Mouse (Mus musculus): ENCODE results near the gene Slc29a1.

Gene Slc29a1

DNA sequence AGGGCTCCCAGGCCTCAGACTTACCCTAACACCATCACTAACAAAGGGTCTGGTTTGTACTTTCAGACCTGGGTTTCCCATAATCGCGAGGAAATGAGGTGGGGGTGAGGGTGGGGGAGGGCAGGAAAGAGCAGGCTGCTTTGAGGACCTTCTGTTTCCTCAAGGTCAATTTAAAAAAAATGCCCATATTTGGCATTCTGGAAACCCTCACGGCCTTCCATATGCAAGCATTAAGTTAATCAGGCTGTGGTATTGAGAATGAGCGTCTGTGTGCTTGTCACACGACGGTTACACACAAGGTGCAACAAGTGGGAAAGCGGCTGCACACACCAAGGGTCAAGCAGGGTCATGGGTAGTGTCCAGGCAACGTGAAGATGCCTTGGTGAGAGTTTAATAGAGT is 12.6 kb upstream of the Slc29a1 start:
- DNase-seq (ENCODE audit: low read depth, low spot score), result no peak

DNA sequence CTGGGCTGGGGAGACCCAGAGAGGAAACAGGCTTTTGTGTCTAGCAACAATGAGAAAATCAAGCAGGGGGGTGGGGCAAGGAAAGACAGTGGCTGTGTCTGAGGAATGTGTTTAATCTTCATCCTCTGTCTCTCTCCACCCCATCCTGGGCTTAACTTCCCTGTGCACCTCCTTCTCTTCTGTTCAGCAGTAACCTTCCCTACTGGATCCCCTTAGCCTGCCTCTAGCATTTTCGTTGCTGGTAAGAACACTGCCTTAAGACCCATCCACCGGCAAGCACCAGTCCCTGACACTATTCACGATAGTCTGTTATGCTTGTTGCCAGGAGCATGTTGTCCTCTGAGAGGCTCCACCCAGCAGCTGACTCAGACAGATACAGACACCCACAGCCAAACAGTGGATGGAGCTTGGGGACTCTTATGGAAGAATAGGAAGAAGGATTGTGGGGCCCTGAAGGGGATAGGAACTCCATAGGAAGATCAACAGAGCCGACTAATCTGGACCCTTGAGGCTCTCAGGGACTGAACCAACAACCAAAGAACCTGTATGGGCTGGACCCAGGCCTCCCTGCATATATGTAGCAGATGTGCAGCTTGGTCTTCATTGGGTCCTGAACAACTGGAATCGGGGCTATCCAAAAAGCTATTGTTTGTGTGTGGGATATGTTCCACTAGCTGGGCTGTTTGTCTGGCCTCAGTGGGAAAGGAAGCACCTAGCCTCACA is 10.9 kb upstream of the Slc29a1 start:
- DNase-seq (ENCODE audit: low read depth, low spot score), result peak; percentile 65

DNA sequence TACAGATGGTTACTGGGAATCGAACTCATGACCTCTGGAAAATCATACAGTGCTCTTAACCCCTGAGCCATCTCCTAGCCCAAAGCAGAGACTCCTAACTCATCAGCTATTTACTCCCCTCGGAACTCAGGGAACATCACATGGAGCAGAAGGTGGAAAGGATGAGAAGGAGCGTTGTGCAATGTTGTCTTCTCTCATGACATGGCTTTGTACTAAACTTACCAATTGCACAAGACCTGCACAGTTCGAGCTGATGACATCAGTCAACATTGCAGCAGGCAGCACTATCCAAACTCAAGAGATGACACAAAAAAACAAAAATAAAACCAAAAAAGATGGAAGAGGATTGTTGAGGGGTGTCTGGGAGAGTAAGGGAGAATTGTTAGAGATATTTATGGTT is 9.0 kb upstream of the Slc29a1 start:
- no peak for DNase-seq (ENCODE audit: low read depth, low spot score)

DNA sequence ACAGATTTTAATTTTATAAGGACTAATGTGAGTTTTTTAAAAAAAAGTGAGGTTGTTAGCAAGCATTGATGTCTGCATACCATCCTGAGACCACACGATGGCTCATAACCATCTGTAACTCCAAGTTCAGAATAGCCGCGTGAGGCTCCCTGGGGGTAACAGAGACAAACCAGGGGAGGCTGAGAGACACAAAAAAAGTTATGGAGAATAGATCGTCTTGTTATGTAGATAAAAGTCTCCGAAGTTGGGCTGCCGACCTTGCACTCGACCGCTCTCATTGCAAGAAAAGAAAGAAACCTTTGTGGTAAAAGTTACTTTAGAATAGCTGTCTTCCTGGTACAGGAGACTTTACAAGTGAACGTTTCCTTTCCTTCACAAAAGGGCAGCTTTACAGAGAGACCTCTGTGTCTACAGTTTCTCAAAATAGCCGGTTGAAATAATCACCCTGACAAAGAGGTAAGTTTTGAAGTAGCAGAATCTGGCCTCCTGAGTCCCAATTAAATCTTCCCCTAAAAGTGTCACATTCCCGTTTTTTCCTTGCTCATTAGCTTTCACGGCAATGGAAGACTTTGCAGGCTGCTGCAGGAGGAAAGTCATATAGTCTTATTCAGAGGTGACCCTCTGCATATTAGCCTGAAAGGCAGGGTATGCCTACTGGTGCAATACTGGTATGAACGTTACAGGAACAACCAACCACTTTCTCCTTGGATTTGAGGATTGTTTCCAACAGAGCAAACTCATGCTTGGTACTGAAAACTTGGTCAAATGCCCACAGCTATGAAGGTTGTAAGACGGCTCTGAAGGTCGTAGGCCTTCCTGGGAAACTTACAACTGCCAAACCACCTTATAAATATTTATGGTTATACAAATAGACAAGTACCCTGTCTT is 7.8 kb upstream of the Slc29a1 start:
- DNase-seq (ENCODE audit: low read depth, low spot score), result no peak

DNA sequence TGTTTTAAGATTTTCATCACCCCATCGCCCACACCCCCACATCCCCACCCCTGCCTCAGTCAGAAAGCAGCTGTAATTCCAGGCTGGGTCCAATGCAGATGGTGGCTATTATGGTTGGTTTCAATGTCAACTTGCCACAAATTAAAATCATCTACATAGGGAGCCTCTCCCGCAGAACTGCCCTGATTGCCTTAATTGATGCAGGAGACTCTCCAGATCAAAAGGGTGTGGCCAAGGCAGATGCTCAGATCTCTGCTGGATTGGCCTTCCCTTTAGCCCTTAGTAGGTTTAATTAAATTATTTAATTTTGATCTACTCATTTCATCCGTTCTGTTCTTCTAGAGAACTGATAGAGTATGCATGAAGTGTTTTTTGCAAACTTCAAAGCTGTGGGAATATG is 3.6 kb upstream of the Slc29a1 start:
- DNase-seq (ENCODE audit: low read depth, low spot score), result no peak

DNA sequence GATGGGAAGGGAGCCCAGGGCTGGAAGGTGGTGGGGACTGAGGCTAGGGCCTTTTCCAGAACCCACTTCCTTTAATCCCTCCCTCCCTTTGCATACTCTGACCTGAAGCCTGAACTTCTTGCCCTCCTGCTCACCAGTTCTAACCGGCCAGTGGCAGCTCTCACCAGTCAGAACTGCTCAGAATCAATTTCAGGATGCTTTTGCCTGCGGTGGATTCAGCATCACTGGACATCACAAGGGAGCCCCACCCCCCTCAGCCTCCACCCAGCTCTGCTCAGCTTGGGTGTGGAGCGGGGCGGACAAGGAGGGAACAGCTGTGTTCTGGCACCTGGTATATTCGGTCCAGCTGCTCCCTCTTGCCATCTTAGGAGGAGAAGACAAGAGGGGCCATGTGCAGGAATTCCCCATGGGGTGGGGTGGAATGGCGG is 2.5 kb upstream of the Slc29a1 start, which contains the start of gene Mymx:
Gene Mymx (minus strand): TSS at position 226 of the 428 bp plus-strand sequence.
- DNase-seq (ENCODE audit: low read depth, low spot score), result no peak

DNA sequence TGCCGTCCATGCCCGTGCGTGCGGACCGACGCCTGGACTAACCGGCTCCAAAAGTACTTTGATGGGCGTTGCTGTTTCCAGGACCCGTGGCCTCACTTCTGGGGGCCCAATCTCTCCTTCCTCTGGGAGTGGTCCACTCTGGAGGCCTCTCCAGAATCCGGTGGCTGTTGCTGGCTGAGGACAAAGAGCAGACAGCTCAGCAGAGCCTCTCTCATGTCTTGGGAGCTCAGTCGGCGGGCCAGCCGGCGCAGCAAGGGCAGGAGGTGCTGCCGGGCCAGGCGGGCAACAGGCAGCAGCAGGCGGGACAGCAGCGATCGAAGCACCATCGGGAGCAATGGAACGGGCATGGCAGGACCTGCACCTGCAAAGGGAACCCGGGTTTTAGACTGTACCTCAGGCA is 1.9 kb upstream of the Slc29a1 start:
- no peak for DNase-seq (ENCODE audit: low read depth, low spot score)

DNA sequence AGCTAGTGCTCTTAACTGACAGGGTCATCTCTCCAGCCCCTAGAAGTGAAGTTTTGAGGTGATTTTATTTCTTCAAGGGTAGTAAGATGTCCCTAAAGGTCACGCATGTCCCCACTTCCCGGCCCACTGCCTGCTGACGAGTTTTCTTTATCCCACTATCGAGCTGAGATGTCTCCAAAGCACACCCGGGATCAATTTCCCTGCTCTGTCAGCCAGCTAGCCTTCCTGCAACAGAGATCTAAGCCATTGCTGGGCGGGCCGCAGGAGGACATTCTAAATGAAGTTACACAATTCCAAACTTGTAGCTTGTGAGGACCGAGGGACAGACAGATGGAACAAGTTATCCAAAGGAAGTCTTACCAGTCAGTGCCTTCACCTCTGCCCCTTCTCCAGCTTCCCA is 861 bp upstream of the Slc29a1 start:
- DNase-seq (ENCODE audit: low read depth, low spot score), result no peak

DNA sequence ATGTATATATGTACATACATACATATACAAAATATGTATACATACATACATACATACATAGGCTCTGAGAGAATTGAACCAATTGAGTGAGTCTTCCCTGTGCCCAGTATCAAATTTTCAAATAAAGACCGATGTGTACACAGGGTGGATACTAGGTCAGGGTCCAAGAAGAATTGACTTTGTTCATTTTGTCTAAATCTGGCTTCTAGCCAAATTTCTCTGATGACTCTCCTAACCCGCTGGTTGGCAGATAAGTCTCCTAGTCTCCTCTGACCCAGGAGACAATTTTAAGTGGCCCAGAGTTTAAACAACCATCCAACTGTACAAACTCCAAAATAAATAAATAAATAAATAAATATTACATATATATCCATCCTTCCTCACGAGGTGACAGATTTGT is 515 bp downstream of the Slc29a1 start:
- DNase-seq (ENCODE audit: low read depth, low spot score), result no peak

DNA sequence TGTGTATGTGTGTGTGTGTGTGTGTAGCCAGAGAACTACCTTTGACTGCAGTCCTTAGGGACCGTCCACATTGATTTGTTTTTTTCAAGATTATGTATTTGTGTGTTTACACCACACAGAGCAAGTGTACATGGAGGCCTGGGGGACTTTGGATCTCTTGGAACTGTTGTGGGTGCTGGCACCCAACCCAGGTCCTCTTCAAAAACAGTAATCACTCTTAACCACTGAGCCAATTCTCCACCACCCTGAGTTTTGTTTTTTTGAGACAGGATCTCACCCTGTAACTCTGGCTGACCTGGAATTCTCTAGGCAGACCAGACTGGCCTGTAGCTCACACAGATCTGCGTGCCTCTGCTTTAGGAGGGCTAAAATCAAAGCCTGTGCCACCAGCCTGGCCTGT is 1.0 kb downstream of the Slc29a1 start:
- no peak for DNase-seq (ENCODE audit: low read depth, low spot score)

DNA sequence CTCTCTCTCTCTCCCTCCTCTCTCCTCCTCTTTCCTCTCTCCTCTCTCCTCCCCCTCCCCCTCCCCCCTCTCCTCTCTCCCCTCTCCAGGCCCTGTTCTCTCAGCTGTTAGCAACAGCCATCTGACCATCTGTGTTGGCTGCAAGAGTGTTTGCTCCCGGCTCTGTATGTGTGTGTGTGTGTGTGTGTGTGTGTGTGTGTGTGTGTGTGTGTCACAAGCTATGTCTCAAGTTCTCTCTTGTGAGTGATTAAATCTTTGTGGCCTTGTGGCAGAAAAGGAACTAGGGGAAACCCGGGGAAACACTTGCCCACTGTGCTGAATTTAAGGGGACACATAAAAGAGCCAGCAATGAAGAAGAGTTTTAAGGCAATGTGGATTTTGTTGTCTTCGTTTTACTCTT is 1.6 kb downstream of the Slc29a1 start:
- peak; percentile 51 for DNase-seq (ENCODE audit: low read depth, low spot score)

DNA sequence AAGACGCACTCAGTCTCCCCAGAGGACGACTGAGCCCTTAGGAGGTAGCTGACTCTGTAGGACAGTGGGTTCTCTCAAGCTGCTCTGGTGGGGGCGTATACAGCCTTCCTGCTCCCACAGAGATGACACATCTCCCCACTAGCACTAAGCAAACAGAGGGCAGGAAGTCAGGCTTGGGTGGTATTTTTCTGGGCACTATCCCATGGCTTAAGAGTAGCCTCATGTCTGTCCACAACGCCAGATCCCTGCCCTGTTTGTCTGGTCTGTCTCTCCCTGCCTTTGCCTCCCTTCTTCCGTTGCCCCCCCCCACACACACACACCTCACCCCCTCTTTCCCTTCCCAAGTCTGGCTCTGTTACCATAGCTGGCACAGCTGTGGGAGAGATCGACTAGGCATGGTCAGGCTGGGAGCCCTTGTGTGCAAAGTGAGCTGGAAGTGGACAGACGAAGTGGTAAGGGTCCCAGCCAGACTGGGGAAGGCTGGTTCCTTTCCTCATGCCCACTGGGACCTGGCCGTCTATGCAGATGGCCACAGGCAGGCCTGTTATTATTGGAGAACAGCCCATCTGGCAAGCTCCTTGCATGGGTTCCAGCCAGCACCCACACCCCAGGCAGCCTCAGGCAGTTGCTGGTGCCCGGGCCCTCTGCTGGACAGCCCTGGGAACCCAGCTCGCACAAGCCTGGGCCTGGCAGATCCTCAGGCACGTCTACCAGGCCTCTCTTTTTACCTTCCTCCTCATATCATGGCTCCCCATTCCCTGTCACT is 2.6 kb downstream of the Slc29a1 start:
- DNase-seq (ENCODE audit: low read depth, low spot score), result peak; percentile 94

DNA sequence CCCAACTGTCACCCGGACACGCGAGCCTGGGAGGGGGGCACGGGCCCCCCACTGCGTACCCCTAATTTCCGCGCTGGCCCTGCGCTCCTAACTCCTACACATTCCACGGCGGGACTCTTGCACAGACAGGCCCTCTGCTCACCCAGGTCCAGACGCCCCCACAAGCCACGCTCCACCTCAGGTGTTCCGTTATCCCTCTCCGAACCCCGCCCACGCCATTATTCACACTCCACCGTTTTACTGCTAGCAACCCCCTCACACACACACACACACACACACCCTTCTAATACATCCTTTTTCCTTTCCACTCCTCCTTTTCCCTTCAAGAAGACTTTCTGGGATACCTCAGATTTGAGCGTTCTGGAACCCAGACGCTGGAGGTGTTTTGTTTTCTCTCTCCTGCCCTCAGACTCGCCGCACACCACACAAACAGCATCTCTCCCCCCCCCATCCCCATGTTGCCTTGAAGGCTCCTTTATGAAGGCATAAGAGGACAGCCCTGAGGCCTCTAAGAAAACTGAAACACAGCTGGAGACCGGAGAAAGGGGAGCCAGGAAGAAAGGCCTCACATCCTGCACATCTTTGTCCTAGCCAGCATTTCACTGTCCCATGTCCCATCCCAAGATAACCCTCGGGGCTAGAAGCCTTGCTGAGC is 3.5 kb downstream of the Slc29a1 start:
- peak; percentile 48 for DNase-seq (ENCODE audit: low read depth, low spot score)

DNA sequence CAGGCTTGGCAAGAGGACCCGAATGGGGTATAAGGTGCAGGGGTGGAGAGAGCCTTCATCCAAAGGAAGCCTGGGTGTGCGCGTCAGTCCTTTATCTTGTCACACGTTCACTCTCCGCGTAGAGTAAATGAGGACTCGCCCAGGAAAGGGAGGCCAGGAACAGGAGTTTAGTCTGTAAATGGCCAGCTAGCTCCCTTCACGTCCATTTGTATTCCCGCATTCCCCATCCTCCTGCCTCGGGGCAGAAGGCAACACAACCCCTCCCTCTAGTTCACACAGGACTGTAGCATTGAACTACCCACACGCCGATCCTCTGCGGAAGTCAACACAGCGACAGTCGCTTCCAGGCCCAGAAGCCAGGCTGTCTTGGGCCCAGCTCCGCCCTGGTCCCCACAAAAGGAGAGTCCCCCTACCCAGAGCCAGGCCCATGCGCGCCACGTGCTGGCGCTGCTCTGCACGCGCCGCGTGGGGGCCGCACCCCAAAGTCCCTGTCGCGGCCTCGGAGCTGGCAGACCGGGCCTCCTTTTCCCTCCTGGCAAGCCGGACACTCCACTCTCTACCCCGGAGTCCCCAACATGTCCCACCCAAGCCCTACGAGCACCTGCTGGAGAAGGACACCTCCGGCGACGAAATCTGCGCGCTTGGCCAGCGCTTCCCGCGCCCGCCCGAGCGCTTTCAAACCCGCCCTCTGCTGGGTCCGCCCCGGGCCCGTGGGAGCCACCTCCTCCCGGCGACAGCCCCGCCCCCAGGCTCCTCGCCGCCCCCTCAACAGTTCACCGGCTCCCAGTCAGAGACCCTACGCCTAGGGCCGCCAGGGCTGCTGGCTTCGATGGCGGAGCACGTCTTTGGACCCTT is 4.3 kb downstream of the Slc29a1 start:
- DNase-seq (ENCODE audit: low read depth, low spot score), result peak; percentile 49

DNA sequence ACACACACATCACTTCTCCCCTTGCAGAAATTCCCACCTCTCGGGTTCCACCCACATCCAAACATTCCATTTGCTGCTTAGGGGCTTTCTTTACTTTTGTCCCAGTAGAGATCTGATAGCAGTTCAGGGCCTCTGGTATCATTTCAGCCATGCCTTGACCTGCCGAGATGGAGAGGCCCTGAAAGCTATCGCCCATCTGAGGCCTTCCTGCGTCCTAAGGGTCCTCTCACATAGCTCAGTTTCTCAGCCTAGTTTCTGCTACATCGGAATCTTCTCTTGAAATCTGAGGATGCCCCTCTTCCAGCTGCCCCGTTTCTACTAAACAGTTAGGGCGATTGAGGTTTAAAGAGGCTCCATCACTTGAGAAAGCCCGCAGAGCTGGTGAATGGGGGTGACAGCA is 5.2 kb downstream of the Slc29a1 start:
- DNase-seq (ENCODE audit: low read depth, low spot score), result no peak

DNA sequence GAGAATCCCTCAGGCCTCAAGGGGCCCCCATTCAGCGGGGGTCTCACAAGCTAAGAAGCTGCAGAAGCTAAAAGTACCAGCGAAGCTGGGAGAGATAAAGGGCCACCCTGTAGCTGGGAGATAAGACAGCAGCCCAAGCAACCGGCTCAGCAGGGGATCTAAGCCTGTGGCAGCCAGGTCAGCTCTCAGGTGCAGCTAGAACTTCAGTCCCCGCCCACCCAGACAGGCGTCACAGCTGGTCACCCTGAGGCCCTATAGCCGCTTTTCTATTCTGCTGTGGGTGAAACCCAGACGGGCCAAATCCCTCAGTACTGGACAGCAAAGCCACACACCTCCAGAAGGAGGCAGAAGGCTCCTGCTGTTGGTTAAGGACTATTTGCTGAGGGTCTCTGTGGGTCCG is 5.9 kb downstream of the Slc29a1 start:
- no peak for DNase-seq (ENCODE audit: low read depth, low spot score)

DNA sequence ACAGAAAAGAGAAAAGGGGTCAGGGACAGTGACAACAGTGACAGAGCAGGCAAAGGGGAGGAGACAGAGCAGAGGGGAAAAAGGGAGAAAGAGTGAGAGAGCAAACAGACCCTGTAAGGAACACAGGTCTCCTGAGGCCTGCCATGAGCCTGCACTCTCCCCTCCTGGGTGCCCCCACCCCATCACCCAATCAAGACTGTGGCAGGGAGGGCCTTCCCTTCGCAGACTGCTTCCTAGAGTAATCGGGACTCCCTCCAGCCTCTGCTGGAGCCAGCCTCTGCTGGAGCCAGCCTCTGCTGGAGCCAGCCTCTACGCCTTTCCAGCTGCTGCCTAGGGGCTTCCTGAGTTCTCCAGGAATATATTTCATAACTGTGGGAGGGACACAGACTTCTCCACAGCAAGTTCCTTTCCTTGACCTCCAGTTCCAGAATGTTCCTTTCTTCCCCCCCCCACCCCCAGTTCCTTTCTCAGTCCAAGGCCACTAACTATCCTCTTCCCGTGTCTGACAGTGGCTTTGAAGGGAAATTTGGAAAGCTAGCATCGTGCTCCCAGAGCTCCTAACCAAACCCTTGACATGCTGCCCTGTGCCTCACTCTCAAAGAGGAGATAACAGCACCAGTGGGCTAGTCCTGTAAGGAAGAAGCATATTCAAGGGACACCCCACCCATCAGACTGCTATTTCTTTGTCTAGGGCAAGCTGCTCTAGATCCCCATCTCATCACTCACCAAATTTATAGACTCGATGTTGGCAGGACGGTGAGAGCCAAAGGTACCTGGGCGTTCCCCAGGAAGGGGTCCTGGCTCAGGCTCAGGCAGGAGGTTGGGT is 6.6 kb downstream of the Slc29a1 start:
- no peak for DNase-seq (ENCODE audit: low read depth, low spot score)

DNA sequence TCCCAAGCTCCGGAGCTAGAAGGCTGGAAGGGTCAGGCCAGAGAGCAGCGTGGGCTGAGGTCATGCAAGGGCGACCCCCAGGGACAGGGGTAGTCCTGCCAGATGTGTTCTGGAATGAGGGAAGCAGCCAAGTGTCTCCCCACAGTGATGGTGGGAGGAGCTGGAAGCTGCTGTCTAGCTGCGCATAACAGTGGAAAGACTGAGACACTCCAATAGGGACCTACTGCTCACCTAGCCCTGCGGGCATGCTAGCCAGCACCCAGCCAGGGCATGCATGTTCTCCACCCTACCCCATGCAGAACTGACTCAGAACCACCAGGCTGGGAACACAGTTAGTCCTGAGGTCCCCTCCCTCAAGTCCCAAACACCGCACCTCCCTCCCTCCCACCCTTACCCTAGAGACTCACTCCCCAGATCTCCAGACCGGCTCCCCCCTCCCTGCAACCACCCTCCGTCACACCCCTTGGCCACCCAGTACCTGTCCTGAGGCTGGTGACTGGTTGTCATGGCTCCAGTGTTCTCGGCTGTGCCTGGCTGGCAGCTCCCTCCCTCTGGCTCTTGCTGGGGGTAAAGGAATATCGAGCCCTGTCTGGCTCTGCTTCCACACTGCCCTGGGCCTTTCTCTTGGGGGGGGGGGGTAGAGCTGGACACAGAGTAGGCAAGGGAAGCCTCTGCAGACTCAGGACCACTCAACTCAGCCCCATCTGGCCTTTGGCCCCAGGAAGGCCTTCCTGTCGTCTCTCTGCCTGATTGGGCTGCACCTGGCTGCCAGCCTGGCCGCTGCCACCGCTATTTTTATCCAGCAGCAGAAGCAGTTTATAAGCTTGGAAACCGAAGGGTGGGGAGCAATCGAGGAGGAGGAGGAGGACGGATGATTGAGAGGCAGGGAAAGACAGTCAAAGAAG is 7.5 kb downstream of the Slc29a1 start:
- no peak for DNase-seq (ENCODE audit: low read depth, low spot score)

DNA sequence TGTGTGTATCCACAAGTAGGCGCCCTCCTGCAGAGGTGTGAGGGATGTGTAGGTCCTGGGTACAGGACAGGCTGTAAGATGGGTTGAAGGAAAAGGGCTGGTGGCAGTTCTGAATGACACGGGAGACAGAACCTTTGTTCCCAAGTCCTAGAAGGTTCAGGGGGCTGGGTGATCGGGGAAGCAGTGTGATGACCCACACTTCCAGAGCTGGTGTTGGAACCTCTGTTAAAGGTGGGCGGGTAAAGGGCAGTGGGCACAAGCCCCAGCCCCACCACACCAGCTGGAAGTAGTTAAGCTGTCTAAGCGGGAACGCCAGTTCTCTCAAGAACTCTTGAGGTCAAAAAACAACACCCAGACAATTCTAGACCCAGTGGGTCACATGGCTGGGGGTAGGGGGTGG is 9.0 kb downstream of the Slc29a1 start:
- no peak for DNase-seq (ENCODE audit: low read depth, low spot score)
